Mouse (Mus musculus): ENCODE results near the gene Iqck. TPM values are rescaled to one million over a fixed set of nuclear protein-coding genes. Genes with fewer than 3 reads are reported as not detected.

Iqck gene
- total and polyA plus RNA-seq, 2 experiments from 2014 or later, result 3.5 to 5.9 TPM

DNA sequence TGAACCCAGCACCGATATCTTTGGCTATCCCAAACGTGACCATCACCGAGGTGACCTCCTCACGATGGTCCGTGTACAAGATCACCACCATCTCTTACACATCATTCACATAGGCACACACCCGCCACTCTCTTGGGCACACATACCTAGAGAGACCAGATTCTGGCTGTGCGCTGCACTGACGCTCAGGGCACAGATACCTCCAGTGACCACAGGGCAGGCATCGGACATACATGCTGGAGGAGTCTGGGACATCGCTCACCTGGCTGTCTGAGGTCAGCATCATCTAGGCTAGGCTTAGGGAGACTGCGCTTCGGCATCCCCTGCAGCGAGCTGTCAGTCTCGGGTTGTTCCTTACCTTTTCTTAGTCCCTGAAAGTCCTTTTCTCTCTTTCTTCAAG is 140.1 kb downstream of the Iqck start:
- no peak overlapping the region for H3K27ac ChIP-seq (ENCODE audit: low read depth, low read length)
- no peaks in the 10 kb centered on the region for H3K36me3 ChIP-seq (ENCODE audit: insufficient read depth, low read length)
- H3K27me3 ChIP-seq (ENCODE audit: insufficient read depth, low read length), result no peaks in the 10 kb centered on the region
- peak overlapping the region; percentile 94 for H3K4me2 ChIP-seq (ENCODE audit: low read depth, low read length, poor library complexity, severe bottlenecking)
- ATAC-seq (ENCODE audit: low FRiP score) (peak; percentile 8; the same call in 1 of the 2 replicates), DNase-seq (ENCODE audit: low spot score) (no peak)
- TF ChIP-seq CTCF (IDR thresholded peaks at IDR 0.05), result no peak
- H3K4me1 ChIP-seq (ENCODE audit: insufficient read depth, low read length), result peaks cover 14% of the 10 kb centered on the region; the same call in 1 of the 2 replicates
- peak overlapping the region; percentile 58; the same call in 1 of the 2 replicates for H3K4me3 ChIP-seq (ENCODE audit: low read depth, low read length)
- no peaks in the 10 kb centered on the region for H3K9me3 ChIP-seq (ENCODE audit: low read length)
- H3K9ac ChIP-seq (replicated peaks; ENCODE audit: low read length, poor library complexity, severe bottlenecking), result no peak overlapping the region
- WGBS, result 6% methylated on average over 14 of the region's 14 CpGs

DNA sequence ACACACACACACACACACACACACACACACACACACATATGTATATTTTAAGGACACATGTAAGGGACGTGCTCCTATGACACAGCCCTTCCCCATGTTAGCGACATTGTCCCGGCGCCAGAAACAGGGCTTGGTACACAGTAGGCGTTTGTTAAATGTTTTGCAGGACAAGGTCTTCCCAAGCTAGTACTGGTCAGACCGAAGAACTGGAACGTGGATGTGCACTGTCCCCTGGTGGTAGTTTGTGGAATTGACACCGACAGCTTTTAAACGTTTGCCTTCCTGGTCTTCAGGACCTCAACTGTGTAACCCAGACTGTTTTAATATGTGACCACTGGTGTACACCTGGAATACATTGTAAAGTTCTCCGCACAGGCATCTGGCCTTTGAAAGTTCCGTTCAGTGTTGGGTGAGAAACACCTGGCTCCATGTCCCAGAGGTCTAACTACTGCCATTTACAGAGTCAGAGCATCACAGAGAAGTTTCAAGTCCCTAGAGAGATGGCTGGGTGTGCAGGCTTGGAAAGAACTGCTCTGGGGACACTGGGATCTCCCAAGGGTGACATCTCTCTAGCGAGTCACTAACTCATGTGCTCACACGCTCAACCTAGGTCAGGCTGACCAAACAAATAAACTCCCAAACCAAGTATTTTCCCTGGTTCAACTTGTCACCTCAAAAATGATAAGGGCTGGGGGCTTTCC is 140.7 kb downstream of the Iqck start:
- Histone ChIP-seq H3K4me1 (ENCODE audit: insufficient read depth, low read length) (peaks cover 14% of the 10 kb centered on the region; the same call in 1 of the 2 replicates), H3K9me3 (ENCODE audit: low read length) (no peaks in the 10 kb centered on the region), H3K4me3 (ENCODE audit: low read depth, low read length) (no peak overlapping the region), H3K36me3 (ENCODE audit: insufficient read depth, low read length) (no peaks in the 10 kb centered on the region), H3K27ac (ENCODE audit: low read depth, low read length) (no peak overlapping the region), H3K4me2 (ENCODE audit: low read depth, low read length, poor library complexity, severe bottlenecking) (peak overlapping the region; percentile 94), H3K27me3 (ENCODE audit: insufficient read depth, low read length) (no peaks in the 10 kb centered on the region), H3K9ac (replicated peaks; ENCODE audit: low read length, poor library complexity, severe bottlenecking) (no peak overlapping the region)
- ATAC-seq (ENCODE audit: low FRiP score), result peak; percentile 62; the same call in 1 of the 2 replicates
- DNase-seq (ENCODE audit: low spot score), result peak; percentile 90
- peak; percentile 100 for TF ChIP-seq CTCF (IDR thresholded peaks at IDR 0.05)
- 12% methylated on average over 13 of the region's 13 CpGs for WGBS

DNA sequence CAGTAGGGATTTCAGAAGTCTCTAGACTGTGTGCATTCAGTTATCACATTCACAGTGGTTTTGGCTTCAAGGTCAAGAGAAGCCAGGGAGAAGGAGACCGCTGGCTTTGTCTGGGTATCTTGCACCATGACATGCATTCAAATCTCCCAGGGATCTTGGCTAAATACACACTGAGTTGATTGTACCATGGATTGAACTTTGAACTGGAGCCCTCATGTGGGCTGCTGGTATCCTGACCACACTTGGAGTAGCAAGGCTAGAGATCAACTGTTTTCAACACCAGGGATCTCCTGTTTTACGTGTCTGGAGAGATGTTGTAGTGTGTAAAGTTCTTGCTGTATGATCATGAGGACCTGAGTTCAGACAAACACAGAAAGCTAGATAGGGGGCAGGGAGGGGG is 144.3 kb downstream of the Iqck start:
- 84% methylated on average over 2 of the region's 2 CpGs for WGBS
- DNase-seq (ENCODE audit: low spot score) (no peak), ATAC-seq (ENCODE audit: low FRiP score) (no peak)
- no peaks in the 10 kb centered on the region for H3K27me3 ChIP-seq (ENCODE audit: insufficient read depth, low read length)
- no peak for TF ChIP-seq CTCF (IDR thresholded peaks at IDR 0.05)
- no peak overlapping the region for H3K27ac ChIP-seq (ENCODE audit: low read depth, low read length)
- H3K4me3 ChIP-seq (ENCODE audit: low read depth, low read length), result no peak overlapping the region
- no peaks in the 10 kb centered on the region for H3K36me3 ChIP-seq (ENCODE audit: insufficient read depth, low read length)
- H3K4me1 ChIP-seq (ENCODE audit: insufficient read depth, low read length), result no peaks in the 10 kb centered on the region; the same call in 1 of the 2 replicates
- no peak overlapping the region for H3K4me2 ChIP-seq (ENCODE audit: low read depth, low read length, poor library complexity, severe bottlenecking)
- no peaks in the 10 kb centered on the region for H3K9me3 ChIP-seq (ENCODE audit: low read length)
- H3K9ac ChIP-seq (replicated peaks; ENCODE audit: low read length, poor library complexity, severe bottlenecking), result no peak overlapping the region

DNA sequence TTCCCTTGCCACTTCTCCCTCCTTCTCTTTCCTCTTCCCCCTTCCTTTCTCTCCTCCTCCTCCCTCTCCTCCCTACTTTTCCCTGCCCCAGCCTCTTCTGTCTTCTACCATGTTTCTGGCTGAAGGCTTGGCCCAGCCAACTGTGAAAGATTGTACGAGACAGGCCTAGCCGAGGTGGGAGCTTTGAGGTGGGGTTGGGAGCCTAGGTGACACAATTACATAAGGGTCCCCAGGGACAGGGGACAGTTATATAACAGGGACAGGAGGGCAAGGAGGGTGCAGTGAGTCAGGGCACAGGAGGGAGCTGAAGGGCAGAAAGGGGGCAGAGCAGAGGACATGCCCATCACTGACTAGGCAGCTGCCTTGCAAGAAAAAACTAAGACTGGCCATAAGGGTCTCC is 146.4 kb downstream of the Iqck start:
- no peak for ATAC-seq (ENCODE audit: low FRiP score)
- no peaks in the 10 kb centered on the region for H3K4me1 ChIP-seq (ENCODE audit: insufficient read depth, low read length)
- no peaks in the 10 kb centered on the region for H3K36me3 ChIP-seq (ENCODE audit: insufficient read depth, low read length)
- no peak for DNase-seq (ENCODE audit: low spot score)
- H3K4me3 ChIP-seq (ENCODE audit: low read depth, low read length), result no peak overlapping the region
- no peak for TF ChIP-seq CTCF (IDR thresholded peaks at IDR 0.05)
- no peak overlapping the region for H3K9ac ChIP-seq (replicated peaks; ENCODE audit: low read length, poor library complexity, severe bottlenecking)
- H3K9me3 ChIP-seq (ENCODE audit: low read length), result no peaks in the 10 kb centered on the region
- no peaks in the 10 kb centered on the region for H3K27me3 ChIP-seq (ENCODE audit: insufficient read depth, low read length)
- no peak overlapping the region for H3K4me2 ChIP-seq (ENCODE audit: low read depth, low read length, poor library complexity, severe bottlenecking)
- WGBS, result 44% methylated on average over 2 of the region's 2 CpGs
- H3K27ac ChIP-seq (ENCODE audit: low read depth, low read length), result no peak overlapping the region

DNA sequence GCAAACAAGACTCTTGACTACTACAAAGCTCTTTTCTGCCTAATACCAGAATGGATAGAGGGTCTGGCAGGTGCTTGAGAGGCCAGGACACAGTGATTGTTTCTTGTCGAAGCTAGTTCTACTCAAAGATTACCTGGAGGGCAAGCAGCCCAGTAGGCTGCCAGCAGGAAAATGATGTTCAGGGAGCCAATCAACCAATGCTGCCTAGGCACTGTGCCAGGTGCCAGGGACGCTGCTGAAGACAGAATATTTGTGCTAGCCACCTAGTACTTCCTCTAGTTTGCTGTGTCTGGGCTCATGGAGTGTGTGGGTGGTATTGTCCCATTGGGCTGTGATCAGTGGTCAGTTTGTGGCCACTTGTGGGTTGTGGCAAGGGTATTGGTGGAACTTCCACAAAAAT is 146.9 kb downstream of the Iqck start:
- no peaks in the 10 kb centered on the region for H3K9me3 ChIP-seq (ENCODE audit: low read length)
- H3K27ac ChIP-seq (ENCODE audit: low read depth, low read length), result no peak overlapping the region
- no peaks in the 10 kb centered on the region for H3K27me3 ChIP-seq (ENCODE audit: insufficient read depth, low read length)
- DNase-seq (ENCODE audit: low spot score), result no peak
- no peak overlapping the region for H3K9ac ChIP-seq (replicated peaks; ENCODE audit: low read length, poor library complexity, severe bottlenecking)
- H3K4me2 ChIP-seq (ENCODE audit: low read depth, low read length, poor library complexity, severe bottlenecking), result no peak overlapping the region
- 54% methylated on average over 2 of the region's 2 CpGs for WGBS
- no peak for ATAC-seq (ENCODE audit: low FRiP score)
- no peak overlapping the region for H3K4me3 ChIP-seq (ENCODE audit: low read depth, low read length)
- no peaks in the 10 kb centered on the region for H3K4me1 ChIP-seq (ENCODE audit: insufficient read depth, low read length)
- no peaks in the 10 kb centered on the region for H3K36me3 ChIP-seq (ENCODE audit: insufficient read depth, low read length)
- TF ChIP-seq CTCF (IDR thresholded peaks at IDR 0.05), result no peak

DNA sequence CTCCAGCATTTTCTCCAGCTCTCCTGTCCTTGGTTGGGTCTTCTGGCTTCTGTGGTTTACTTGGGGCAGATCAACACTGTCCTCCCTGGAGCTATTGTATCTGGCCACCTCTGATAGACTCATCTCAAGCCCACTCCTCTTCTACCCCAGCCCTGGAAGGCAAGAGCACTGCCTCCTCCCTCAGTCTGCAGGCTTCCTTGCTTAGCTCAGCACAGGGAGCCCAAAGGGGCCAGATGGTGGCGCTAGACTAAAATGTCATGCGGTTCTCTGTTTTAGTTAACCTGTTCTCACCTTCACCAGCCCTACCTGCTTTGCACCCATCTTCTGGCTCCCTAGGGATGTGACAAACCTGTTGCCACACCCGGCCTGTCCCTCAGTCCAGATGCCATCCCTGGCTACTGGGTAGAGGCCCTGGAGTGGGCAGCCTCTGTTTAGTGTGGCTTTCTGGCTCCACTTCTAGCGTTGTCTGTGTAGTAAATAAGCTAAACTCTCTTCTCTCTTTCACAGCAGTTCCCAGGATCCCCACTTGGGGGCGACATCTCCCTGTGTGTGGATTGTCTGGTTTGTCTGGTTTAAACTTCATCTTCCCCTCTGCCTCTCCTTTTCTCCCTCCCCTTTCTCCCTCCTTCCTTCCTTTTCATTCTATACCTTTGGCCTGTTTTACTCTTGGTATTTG is 155.4 kb downstream of the Iqck start:
- Histone ChIP-seq H3K4me3 (ENCODE audit: low read depth, low read length) (no peak overlapping the region), H3K9me3 (ENCODE audit: low read length) (no peaks in the 10 kb centered on the region), H3K27me3 (ENCODE audit: insufficient read depth, low read length) (no peaks in the 10 kb centered on the region), H3K36me3 (ENCODE audit: insufficient read depth, low read length) (no peaks in the 10 kb centered on the region), H3K27ac (ENCODE audit: low read depth, low read length) (no peak overlapping the region), H3K9ac (replicated peaks; ENCODE audit: low read length, poor library complexity, severe bottlenecking) (no peak overlapping the region), H3K4me1 (ENCODE audit: insufficient read depth, low read length) (no peaks in the 10 kb centered on the region), H3K4me2 (ENCODE audit: low read depth, low read length, poor library complexity, severe bottlenecking) (no peak overlapping the region)
- DNase-seq (ENCODE audit: low spot score) (peak; percentile 89), ATAC-seq (ENCODE audit: low FRiP score) (peak; percentile 53)
- 24% methylated on average over 5 of the region's 5 CpGs for whole genome bisulfite sequencing
- peak; percentile 96 for TF ChIP-seq CTCF (IDR thresholded peaks at IDR 0.05)
